Mouse (Mus musculus) midbrain, postnatal 0 days (tissue): Measurements from ENCODE around the gene Bpifb2. TPM values are rescaled to one million over a fixed set of nuclear protein-coding genes. Genes with fewer than 3 reads are reported as not detected.

Experiments used
- ATAC-seq: fragments of 200-750 bp; cut with Nextera tagmentation; 2 replicates; pipeline ENCODE4 v1.8.0; 2017; ENCODE audit warnings: moderate number of reproducible peaks, mild to moderate bottlenecking, moderate TSS enrichment, moderate library complexity; ENCODE audit not compliant: low FRiP score
- DNase-seq: peaks from one replicate; pipeline ENCODE4 v3.0.0-alpha.2; 2015; ENCODE audit warnings: low spot score
- H3K27ac ChIP-seq: fragments of 300-500 bp; sonication (generic); 2 replicates; pipeline ENCODE4 v1.5.1; 2014; ENCODE audit warnings: low read depth, mild to moderate bottlenecking, low read length, mixed read lengths
- H3K27me3 ChIP-seq: fragments of 300-500 bp; sonication (generic); 2 replicates; pipeline ENCODE4 v1.6.1; 2014; ENCODE audit warnings: low read length, control low read depth, mixed read lengths; ENCODE audit not compliant: insufficient read depth
- H3K36me3 ChIP-seq: fragments of 300-500 bp; sonication (generic); 2 replicates; pipeline ENCODE4 v1.6.1; 2014; ENCODE audit warnings: low read length, control low read depth, mixed read lengths; ENCODE audit not compliant: insufficient read depth
- H3K4me1 ChIP-seq: fragments of 300-500 bp; sonication (generic); 2 replicates; pipeline ENCODE4 v1.6.1; 2014; ENCODE audit warnings: mild to moderate bottlenecking, control low read depth, antibody characterized with exemption, low read length, mixed read lengths; ENCODE audit not compliant: insufficient read depth
- H3K4me2 ChIP-seq: fragments of 300-500 bp; sonication (generic); 2 replicates; pipeline ENCODE4 v1.6.1; 2014; ENCODE audit warnings: low read depth, mild to moderate bottlenecking, low read length, mixed read lengths; ENCODE audit not compliant: poor library complexity, severe bottlenecking
- H3K4me3 ChIP-seq: fragments of 300-500 bp; sonication (generic); 2 replicates; pipeline ENCODE4 v1.5.1; 2014; ENCODE audit warnings: low read depth, mild to moderate bottlenecking, low read length, moderate library complexity
- H3K9ac ChIP-seq: fragments of 300-500 bp; sonication (generic); replicated peaks from 2 replicates; pipeline ENCODE4 v1.6.1; 2014; ENCODE audit warnings: mild to moderate bottlenecking, low read length, moderate library complexity, mixed read lengths; ENCODE audit not compliant: poor library complexity, severe bottlenecking
- H3K9me3 ChIP-seq: fragments of 300-500 bp; sonication (generic); 2 replicates; pipeline ENCODE4 v1.6.1; 2016; ENCODE audit warnings: low read length, control low read depth
- CTCF ChIP-seq: IDR thresholded peaks from 2 replicates; pipeline ENCODE4 v1.5.1; 2016; ENCODE audit warnings: antibody characterized with exemption, mild to moderate bottlenecking
- WGBS: fragments of 180-500 bp; shearing (Covaris S2); extraction: QIAGEN DNeasy Blood & Tissue Kit; methylation state at CpG from one replicate; pipeline ENCODE4 v1.1.7; 2014; 5-methylcytosine and 5-hydroxymethylcytosine counted together
- polyA plus RNA-seq: library from polyadenylated mRNA; unstranded; fragments of >200 nt; fragmentation: Nextera tagmentation; extraction: Ambion mirVana; gene quantifications from 2 replicates; pipeline ENCODE4 v1.2.1, GENCODE M21; 2015
- total RNA-seq: library from RNA; depleted of rRNA; stranded (reverse); fragments of >200 nt; gene quantifications from 2 replicates; pipeline ENCODE4 v1.2.3, GENCODE M21; 2014; rRNA removed

Bpifb2 gene
- total and polyA plus RNA-seq, 2 experiments from 2014 or later, result 0.28 to 0.33 TPM

GRCm38 (mm10) chr2:153933311-153933710 lies 58.5 kb downstream of the Bpifb2 start:
- TF ChIP-seq CTCF, result no peak
- ATAC-seq, result no peak
- peak; percentile 50 for DNase-seq
- Histone ChIP-seq H3K4me1 (peaks cover 5% of the 10 kb centered on the region), H3K27me3 (no peaks in the 10 kb centered on the region), H3K27ac (no peak overlapping the region), H3K9ac (no peak overlapping the region), H3K4me3 (no peak overlapping the region), H3K9me3 (no peaks in the 10 kb centered on the region), H3K4me2 (no peak overlapping the region), H3K36me3 (no peaks in the 10 kb centered on the region)
- 54% methylated on average over 6 of the region's 6 CpGs for WGBS

GRCm38 (mm10) chr2:153935348-153935747 lies 60.5 kb downstream of the Bpifb2 start:
- H3K27me3 ChIP-seq, result no peaks in the 10 kb centered on the region
- no peak overlapping the region for H3K9ac ChIP-seq
- peaks cover 5% of the 10 kb centered on the region for H3K4me1 ChIP-seq
- TF ChIP-seq CTCF, result no peak
- H3K4me2 ChIP-seq, result no peak overlapping the region
- DNase-seq (no peak), ATAC-seq (no peak)
- H3K9me3 ChIP-seq, result no peaks in the 10 kb centered on the region
- no peak overlapping the region for H3K27ac ChIP-seq
- H3K4me3 ChIP-seq, result no peak overlapping the region
- 91% methylated on average over 6 of the region's 6 CpGs for WGBS
- H3K36me3 ChIP-seq, result no peaks in the 10 kb centered on the region

- Histone ChIP-seq H3K4me1 (no peaks in the 10 kb centered on the region), H3K27me3 (no peaks in the 10 kb centered on the region), H3K9me3 (no peaks in the 10 kb centered on the region), H3K9ac (no peak within 1 kb of the TSS), H3K4me2 (no peak within 1 kb of the TSS), H3K4me3 (no peak within 1 kb of the TSS), H3K27ac (no peak within 1 kb of the TSS), H3K36me3 (no peaks in the 10 kb centered on the region)
- no peak for ATAC-seq
- DNase-seq, result no peak
- 84% methylated on average over 5 of the region's 5 CpGs for WGBS
- TF ChIP-seq CTCF, result no peak
These were observed 63.0 kb downstream of the Bpifb2 start, which contains the start of gene Bpifb4 for GRCm38 (mm10) chr2:153937843-153938242. Gene Bpifb4, plus strand, starts transcription at chr2:153938212.

GRCm38 (mm10) chr2:153943537-153943936 lies 68.7 kb downstream of the Bpifb2 start:
- peak; percentile 74 for TF ChIP-seq CTCF
- Histone ChIP-seq H3K36me3 (no peaks in the 10 kb centered on the region), H3K27ac (no peak overlapping the region), H3K4me2 (no peak overlapping the region), H3K9me3 (no peaks in the 10 kb centered on the region), H3K4me3 (no peak overlapping the region), H3K4me1 (no peaks in the 10 kb centered on the region), H3K27me3 (no peaks in the 10 kb centered on the region), H3K9ac (no peak overlapping the region)
- no peak for ATAC-seq
- peak; percentile 56 for DNase-seq
- WGBS, result 41% methylated on average over 3 of the region's 3 CpGs

- Histone ChIP-seq H3K4me1 (no peaks in the 10 kb centered on the region), H3K9ac (no peak overlapping the region), H3K9me3 (no peaks in the 10 kb centered on the region), H3K27me3 (no peaks in the 10 kb centered on the region), H3K36me3 (no peaks in the 10 kb centered on the region), H3K27ac (no peak overlapping the region), H3K4me2 (no peak overlapping the region), H3K4me3 (no peak overlapping the region)
- TF ChIP-seq CTCF, result no peak
- ATAC-seq (no peak), DNase-seq (no peak)
- 87% methylated on average over 8 of the region's 8 CpGs for WGBS
These were observed 69.7 kb downstream of the Bpifb2 start for GRCm38 (mm10) chr2:153944567-153944966.

Other genes starting within 250 kb of the Bpifb2 start
- 24.7 and 27.9 TPM in 2 replicates for gene Commd7, start 242.3 kb upstream of the Bpifb2 start, total RNA-seq
- gene Commd7, start 242.3 kb upstream of the Bpifb2 start, polyA plus RNA-seq, result 103 TPM in 2 replicates
- gene Dnmt3b, start 225.6 kb upstream of the Bpifb2 start, total RNA-seq, result 4.2 and 5.3 TPM in 2 replicates
- gene Dnmt3b, start 225.6 kb upstream of the Bpifb2 start, polyA plus RNA-seq, result 1.7 and 1.8 TPM in 2 replicates
- not detected in 2 replicates for gene Dnmt3c, start 178.4 kb upstream of the Bpifb2 start, total RNA-seq
- gene Dnmt3c, start 178.4 kb upstream of the Bpifb2 start, polyA plus RNA-seq, result not detected in 2 replicates
- 91.8 and 112 TPM in 2 replicates for gene Mapre1, start 133.8 kb upstream of the Bpifb2 start, total RNA-seq
- gene Mapre1, start 133.8 kb upstream of the Bpifb2 start, polyA plus RNA-seq, result 346 and 372 TPM in 2 replicates
- gene Efcab8, start 95.1 kb upstream of the Bpifb2 start, total RNA-seq, result 0.24 TPM in 1 of 2 replicates, not detected in the other
- not detected in 2 replicates for gene Efcab8, start 95.1 kb upstream of the Bpifb2 start, polyA plus RNA-seq
- not detected in 2 replicates for gene Sun5, start 4.0 kb upstream of the Bpifb2 start, total RNA-seq
- gene Sun5, start 4.0 kb upstream of the Bpifb2 start, polyA plus RNA-seq, result not detected in 2 replicates
- gene Bpifb6, start 25.3 kb downstream of the Bpifb2 start, total RNA-seq, result 0.38 TPM in 1 of 2 replicates, not detected in the other
- gene Bpifb6, start 25.3 kb downstream of the Bpifb2 start, polyA plus RNA-seq, result 0.10 TPM in 1 of 2 replicates, not detected in the other
- gene Bpifb3, start 43.2 kb downstream of the Bpifb2 start, total RNA-seq, result 0.22 TPM in 1 of 2 replicates, not detected in the other
- gene Bpifb3, start 43.2 kb downstream of the Bpifb2 start, polyA plus RNA-seq, result not detected in 2 replicates
- not detected in 2 replicates for gene Bpifb4, start 63.2 kb downstream of the Bpifb2 start, total RNA-seq
- gene Bpifb4, start 63.2 kb downstream of the Bpifb2 start, polyA plus RNA-seq, result not detected in 2 replicates
- gene Bpifa6, start 99.9 kb downstream of the Bpifb2 start, total RNA-seq, result not detected in 2 replicates
- not detected in 2 replicates for gene Bpifa6, start 99.9 kb downstream of the Bpifb2 start, polyA plus RNA-seq
- gene Bpifa2, start 133.2 kb downstream of the Bpifb2 start, total RNA-seq, result 1.3 TPM in 1 of 2 replicates, not detected in the other
- not detected in 2 replicates for gene Bpifa2, start 133.2 kb downstream of the Bpifb2 start, polyA plus RNA-seq